Mouse (Mus musculus) ovary, postnatal 36 days (tissue): Measurements from ENCODE around the gene Atp5d.

Experiments
- DNase-seq: peaks from one replicate; pipeline ENCODE4 v3.0.0; 2022; ENCODE audit warnings: low spot score, mixed read lengths

Gene Atp5d

DNA sequence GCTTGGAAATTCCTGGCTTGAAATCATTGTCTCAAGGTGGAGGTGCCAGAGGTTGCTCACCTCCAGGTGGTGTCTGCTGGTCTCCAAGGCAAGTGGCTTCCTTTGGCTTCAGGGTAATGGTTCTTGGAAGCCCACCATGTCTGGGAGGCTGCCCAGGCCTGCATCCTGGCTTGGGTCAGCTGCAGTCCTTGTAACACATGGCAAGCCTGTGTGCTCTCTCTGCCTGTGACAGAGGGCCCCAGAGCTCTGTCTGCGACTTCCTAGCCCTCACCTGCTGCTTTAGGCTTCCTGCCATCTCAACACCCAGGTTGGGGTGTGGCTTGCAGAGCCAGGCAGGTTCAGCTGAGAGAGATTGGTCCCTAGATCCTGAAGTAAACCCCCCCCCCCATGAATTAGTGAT is 20.7 kb upstream of the Atp5d start:
- DNase-seq, result no peak

DNA sequence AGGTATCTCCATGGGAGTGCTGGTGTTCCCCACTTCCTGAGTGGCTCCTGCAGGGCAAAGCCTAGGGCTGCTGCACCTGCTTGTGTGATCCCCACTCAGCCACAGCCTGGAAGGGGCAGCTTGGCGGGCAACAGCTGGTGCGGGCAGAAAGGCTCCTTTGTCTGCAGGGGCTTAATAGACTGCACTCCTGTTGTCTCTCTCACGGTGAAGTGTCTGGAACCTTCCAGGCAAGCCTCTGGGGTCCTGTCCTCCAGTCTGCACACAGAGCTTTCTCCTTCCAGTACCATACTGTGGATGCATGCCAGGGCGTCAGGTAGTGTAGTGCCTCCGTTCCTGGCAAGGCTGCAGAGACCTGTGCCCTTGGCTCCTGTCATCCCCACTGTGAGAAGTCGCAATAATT is 19.9 kb upstream of the Atp5d start:
- DNase-seq, result no peak

DNA sequence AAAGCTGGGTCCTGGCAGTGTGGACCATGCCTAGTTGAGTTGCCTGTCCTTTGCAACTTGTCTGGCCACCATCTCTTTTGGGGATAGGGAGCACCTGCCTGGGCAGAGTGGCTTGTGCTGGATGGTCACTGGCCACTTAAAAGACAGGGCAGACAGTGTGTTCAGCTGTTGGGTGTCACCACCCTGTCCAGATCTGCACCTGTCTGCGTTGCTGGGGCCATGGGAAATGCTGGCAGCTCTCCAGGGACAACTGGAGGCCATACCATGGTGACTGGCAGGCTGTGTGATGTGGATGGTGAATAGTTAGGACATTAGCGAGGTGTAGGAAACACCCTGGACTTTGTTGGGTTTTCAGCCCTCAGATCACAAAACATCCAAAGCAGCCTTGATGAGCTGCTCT is 18.3 kb upstream of the Atp5d start:
- DNase-seq, result no peak

DNA sequence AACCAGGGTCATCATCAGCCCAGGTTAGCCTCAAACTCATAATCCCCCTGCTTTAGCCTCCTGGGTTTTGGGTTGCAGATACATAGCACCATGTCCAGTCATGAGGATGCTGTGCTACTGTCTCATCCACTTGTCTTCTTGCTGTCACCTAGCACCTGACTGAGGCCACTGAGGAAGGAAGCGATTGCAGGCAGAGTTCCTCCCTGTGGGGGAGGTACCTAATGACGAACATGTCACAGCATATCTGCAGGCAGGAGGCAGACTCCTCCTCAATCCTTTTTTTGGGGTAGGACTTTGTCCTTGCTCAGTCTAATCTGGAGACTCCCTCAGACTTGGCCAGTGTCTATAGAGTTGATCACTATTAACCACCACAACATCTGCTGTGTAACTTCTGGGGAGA is 16.8 kb upstream of the Atp5d start:
- DNase-seq, result no peak

DNA sequence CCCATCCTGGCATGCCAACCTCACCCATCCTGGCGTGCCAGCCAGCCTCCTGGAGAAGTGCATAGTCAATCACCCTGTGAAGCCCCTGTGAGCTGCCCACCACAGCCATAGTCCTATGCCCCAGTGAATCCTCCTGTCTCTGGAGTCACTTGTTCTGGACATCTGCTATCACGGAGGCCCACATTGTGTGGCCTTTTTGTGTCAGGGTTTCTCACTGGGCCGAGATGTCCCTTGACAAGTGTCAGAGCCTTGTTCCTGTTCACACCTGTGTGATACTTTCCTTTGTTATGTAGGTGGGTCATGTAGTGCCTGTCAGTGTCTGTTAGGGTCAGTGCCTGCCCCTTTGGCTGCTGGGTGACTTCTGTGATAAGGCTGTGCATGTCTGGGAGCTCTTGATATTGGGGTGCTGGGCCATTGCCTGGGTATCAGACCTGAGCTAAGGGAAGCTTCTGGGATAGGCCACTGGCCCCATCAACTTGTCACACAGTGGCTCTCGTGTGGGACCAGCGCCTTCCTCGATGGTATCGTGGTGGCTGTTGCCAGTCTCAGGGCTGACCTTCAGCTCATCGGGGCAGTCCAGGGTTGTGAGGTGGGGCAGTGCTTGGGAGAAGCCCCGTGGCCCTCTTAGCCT is 14.4 kb upstream of the Atp5d start:
- no peak for DNase-seq

DNA sequence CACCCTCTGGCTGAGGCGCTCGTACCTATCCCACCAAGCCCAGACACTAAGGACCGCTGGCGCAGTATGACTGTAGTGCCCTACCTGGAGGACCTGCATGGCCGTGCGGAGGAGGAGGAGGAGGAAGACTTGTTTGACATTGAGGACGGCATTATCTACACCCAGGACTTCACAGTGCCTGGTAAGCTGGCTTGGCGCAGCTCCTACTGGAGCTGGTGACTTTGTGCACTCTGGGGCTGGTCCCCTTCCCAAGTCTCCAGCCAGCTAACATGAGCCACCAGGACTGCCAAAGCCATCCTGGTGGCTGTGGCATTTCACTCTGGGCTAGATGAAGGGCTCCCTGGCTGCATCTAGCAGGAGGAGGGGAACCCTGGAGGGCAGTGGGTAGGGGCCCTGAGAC is 10.5 kb upstream of the Atp5d start:
- DNase-seq, result no peak

DNA sequence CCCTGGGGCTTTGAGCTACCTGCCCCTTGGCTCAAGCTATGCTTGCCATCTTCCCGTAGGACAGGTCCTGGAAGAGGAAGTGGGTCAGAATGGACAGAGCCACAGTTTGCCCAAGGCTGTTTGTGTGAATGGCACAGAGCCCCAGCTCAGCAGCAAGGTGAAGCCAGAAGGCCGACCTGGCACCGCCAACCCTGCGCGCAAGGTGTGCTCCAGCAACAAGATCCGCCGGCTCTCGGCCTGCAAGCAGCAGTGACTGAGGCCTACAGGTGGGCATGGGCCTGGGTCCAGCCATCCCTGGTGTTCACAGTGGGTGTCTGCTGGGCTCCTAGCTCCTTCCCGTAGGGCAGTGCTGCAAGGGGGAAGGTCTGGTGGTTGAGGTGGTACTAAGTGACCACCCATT is 8.6 kb upstream of the Atp5d start:
- DNase-seq, result no peak

DNA sequence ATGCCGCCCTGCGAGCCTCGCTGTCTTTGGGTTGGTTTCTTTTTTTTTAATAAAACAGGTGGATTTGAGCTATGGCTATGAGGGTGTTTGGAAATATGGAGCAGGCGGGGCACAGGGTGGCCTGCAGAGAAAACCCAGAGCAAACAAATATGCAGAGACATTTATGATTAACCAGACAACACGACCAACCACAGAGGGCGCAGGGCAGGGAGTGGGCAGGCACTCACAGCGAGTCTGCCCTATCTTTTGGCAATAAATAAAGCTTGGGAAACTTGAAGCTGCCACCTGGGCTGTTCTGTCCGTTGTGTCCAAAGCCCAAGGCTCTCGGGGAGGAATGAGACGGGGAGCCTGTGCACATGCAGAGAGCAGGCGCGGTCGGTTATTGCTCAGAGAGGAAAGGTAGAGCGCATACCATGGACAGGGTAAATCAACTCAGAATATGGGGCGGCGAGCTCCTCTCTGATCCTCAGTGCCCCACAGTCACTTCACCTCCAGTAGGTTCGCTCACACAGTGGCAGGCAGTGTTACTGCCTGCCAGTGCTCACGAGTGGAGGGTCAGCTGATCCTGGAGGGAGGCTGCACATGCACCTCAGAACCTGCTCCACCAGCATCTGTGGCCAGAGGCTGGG is 7.9 kb upstream of the Atp5d start:
- DNase-seq, result no peak

DNA sequence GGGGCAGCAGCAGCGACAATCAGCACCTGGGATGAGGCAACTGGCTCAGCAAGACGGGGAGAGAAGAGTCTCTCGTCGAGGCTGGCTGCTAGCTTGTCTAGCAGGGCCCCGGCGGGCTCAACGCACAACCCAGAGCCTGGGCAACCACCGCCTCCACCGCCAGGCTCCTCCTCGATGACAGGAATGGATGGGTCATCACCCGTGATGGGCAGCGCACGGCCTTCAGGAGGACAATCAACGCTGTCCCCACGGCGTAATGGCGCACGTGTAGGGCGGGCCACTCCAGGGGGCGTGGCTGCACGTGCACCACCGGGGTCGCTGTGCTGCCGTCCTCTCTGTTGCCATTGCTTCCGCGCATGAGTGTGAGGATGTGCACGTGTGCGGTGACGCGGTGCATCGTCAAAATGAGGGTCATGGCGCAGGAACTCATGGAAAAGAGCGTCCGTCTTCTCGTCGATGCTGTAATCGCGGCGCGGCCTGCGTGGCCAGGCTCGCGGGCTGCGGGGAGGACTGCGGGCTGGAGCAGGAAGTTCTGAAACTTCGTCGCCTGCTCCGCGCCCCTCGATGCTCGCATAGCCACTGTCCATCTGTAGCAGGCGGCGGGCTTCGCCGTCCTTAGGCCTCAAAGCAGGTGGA is 7.0 kb upstream of the Atp5d start:
- no peak for DNase-seq

DNA sequence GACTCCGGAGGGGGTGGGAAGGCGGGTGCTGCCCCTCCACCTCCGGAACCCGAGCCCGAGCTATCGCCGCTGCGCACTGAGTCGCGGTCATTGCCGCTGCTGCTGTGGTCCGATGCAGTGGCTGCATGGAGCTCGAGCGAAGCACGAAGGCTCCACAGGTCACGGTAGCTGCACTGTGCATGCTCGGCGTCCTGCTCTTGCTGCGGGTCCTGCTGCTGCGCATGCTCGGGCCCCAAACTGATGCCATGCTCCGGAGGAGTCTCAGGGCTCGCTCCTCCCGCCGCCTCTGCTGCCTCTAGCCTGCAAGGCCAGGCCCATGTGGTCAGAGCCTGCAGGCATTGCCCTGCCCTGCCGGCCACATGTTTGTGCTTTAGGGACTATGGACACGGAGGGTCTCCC is 6.5 kb upstream of the Atp5d start:
- DNase-seq, result no peak

DNA sequence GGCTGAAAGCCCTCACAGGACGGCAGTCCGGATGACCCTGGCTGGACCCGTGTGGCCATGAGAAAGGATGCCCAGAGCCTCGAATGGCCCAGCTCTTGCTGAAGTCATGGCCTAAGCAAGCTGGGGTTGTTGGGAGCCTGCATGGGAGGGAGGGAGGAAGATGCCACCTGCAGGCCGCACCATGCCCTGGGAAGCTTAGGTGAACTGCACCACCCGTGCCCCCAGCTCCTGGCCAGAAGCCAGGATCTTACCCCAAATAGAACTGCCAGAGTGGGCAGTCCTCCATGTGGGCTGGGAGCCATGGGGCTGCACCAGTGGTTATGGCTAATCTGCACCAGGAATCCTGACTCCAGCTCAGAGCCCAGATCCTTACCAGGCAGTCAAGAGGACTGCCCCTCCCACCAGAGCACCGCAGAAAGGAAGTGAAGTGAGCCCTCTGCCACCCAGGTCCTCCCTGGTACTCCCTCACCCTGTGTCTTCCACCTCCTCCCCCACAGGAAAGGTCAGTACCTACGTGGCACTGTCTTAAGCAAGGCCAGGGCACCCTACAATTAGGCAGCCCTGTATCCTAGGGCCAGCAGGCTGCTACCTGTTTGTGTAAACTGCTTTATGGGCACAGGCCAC is 5.1 kb upstream of the Atp5d start:
- DNase-seq, result no peak

DNA sequence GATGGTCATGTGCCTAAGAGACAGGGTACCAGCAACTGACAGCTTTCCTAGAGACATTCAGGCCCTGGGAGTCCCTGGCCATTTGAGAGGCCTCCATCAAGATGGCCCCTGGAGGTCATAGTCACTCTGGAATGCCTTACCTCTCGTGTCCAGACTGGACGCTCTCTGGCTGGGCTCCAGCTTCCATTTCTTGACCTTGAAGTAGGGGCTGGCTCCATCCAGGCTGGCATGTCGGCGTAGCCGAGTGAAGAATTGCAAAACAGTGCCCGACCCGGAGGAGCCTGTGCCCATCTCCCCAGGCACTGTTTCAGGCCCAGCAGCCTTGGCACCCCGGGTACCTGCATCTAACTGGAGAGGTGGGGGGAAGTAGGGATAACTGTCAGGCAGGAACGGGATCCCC is 4.0 kb upstream of the Atp5d start:
- no peak for DNase-seq

DNA sequence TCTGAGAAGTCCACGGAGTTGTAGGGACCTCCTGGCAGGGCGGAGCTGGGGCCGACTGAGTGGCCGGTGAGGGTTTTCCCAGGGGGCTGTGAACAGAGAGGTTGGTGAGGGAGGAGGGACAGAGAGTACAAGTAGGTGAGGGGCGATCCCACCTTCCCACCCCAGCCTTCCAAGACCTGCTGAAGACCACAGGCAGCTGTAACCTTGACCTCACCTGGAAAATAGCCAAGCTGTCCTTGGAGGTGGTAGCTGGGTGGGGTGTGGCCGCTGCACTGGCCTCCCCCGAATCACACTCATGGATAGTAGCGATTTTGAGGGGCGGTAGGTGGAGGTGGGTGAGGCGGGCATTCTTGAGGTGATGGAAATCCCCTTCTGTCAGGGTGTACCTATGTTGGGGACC is 3.3 kb upstream of the Atp5d start:
- no peak for DNase-seq

DNA sequence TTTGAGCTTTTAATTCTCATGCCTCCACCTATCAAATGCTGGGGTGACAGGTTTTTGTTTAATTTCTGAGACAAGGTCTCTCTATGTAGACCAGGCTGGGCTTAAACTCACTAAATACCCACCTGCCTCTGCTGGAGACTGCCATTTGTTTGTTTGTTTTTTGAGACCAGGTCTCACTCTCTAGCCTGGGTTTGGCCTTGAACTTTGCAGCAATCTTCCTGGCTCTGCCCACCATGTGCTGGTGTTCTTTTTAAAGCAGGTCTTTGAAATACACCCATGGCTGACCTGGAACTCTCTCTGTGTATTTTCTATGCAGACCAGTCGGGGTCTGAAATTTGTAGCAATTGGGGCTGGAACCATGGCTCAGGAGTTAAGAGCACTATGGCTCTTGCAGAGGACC is 2.8 kb upstream of the Atp5d start:
- no peak for DNase-seq

DNA sequence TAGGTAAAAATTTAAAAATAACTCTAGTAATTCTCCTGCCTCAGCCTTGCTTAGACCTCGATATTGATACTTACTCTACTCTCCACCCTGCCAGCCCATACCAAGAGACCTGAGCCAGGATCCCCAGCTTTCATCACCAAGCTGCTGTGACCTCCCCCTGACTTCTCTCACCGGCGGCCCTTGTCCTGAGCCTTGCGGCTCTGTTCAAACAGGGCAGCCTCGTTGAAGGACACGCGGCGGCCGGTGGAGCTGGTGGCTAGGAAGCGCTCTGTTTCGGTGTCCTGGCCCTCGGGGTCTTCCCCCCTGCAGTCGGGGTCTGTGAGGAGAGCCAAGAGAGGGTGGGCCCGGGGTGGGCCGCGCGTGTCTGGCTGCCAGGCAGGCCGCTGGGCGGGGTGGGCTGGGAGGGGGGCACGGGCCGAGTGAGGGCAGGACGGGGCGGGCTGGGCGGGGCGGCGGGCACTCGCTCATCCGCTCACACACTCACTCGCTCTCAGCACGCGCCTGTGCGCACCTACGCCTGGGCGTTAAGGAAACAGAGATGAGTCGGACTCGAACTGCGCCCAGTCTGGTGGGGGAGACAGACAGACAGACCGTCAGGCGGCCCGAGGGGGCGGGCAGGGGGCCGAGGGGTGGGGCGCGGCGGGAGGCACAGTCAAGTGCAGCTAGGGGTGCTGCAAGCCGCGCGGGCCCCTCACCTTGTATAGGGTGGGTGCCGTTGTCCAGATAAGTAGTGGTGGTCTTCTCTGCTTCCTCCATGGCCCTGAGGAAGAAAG is 2.1 kb upstream of the Atp5d start:
- no peak for DNase-seq

DNA sequence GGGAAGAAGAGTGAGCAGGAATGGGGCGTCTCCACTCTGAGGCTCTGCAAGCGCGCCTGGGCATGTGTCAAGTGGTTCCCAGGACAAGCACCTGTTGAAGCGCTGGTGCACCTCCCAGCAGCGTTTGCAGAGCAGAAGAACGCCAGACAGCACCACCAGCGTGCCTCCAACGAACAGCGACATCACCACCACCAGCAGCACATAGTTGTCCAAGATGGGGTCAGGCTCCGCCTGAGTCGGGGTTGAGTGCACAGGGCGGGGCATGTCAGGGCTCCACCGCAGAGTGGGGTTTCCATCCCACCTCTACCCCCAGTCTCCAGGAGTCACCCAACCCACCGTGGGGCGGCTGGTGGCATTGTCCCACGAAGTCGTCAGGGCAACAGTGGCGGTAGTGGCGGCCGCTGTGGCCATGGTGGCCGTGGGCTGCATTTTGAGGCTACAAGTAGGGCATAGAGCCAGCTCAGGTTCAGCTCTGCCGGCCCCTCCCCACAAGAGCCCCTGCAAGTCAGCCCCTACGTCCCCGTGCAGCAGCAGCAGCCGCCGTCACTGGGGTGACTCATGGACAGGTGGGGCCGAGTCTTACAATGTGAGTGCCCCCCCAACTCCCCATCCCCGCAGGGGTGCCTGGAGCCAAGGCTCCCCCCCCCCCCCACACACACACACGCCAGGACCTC is 1.3 kb upstream of the Atp5d start:
- no peak for DNase-seq

DNA sequence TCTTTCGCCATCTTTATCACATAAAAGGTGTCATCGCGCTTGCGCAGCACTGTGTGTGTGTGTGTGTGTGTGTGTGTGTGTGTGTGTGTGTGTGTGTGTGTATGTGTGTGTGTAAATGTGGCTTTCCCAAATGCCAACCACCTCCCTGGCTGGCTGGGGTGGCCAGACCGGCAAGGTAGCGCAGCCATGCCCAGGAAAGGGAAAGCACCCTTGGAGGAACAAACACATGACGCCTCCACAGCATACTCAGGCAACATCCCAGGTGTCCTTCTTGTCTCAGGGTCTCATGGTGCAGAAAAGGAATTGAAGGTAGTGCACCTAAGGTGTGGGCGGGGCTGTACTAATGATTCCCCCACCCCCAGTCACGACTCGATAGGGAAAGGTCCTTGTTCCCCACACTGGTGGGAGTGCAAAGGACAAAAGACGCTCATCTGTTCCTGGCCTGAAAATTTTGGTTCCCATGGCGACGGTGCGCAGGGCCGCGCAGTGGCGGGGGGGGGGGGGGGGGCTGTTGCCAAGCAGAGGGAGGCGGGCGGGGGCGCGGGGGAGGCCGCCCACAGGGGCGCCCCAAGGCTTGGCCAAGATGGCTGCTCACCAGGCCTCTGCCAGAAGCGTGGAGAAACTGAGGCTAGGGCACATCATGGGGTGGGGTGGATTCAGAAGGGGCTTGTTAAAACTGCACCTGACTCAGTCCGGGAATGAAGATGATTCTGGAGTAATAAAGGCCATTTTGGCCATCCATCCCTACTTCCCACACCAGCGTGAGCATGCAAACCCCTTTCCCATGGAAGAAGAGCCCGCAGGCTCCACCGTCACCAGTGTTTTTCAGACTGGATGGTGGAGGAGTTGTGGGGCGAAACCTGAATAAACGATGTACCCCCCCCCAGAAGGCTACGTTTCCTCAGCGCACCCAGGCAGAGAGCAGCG is 543 bp upstream of the Atp5d start:
- no peak for DNase-seq

DNA sequence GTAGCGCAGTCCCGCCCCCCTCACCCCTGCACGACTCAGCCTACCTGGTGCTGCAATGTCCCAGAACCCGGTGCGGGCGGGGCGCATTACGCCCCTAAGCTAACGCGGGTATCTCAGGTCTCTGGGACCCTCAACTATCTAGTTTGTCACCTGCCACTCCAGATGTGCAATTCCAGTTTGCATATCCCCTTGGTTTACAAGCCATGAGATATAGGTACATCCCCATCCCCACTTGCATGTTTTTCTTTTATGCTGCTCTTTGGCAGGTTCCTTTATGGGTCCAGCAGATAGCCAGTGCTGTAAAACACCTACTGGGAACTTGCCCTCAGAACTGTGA is 975 bp downstream of the Atp5d start:
- DNase-seq, result no peak

DNA sequence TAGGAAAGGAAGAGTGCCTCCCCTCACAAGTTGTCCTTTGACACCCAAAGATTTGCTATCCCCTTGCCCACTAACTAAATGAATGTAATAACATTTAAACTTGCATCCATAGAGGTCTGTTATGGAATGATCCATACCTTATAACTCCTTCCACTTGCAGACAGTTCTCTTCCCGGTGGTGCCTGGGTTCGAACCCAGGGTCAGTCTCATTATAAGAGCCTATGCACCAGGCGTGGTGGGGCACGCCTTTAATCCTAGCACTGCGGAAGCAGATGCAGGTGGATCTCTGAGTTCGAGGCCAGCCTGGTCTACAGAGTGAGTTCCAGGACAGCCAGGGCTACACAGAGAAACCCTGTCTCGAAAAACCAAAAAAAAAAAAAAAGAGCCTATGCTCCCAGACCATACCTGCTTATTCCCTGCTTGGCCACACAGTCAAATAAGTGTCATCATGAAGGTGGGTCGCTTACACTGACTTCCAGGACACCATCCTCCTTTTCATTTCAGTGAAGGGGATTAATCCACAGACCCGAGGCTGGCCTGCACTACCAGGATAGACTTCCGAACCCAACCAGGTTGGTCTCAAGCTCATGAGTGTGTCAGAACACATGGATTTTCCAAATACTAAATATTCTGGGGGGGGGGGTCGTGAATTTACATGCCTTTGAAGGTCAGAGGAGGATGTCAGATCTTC is 1.7 kb downstream of the Atp5d start:
- DNase-seq, result no peak

DNA sequence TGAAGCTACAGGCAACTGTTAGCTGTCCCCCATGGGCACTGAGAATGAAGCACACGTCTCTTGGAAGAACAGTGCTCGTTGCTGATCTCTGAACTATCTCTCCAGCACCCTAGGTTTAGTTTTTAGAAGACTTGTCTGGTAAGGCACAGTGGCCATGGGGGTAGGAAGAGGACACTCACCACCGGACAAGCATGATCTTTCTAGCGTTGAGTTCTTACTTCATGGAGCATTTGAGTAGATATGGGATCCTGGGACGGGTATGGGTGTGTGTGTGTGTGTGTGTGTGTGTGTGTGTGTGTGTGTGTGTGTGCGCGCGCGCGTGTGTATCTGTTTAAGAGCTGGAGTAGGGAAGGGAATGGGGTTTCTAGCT is 2.2 kb downstream of the Atp5d start, which contains the start of gene Cbarp:
Gene Cbarp, minus strand, starts transcription at position 170 of the 370 bp plus-strand sequence.
- DNase-seq, result no peak
